Mouse (Mus musculus) brain, embryonic 18.5 days (tissue): ENCODE data around the gene Mgat4c.
A peak's percentile ranks its signal among the peaks of the same experiment; 100 is the strongest.
"Not testable (repeated sequence)": the region's sequence is repeated elsewhere in the genome, so short reads cannot be mapped to it uniquely, and the experiment has no call there.

Experiments used
- DNase-seq: peaks from one replicate; pipeline ENCODE4 v3.0.0-alpha.2; 2012; ENCODE audit warnings: low read depth, low spot score

Mgat4c gene

DNA sequence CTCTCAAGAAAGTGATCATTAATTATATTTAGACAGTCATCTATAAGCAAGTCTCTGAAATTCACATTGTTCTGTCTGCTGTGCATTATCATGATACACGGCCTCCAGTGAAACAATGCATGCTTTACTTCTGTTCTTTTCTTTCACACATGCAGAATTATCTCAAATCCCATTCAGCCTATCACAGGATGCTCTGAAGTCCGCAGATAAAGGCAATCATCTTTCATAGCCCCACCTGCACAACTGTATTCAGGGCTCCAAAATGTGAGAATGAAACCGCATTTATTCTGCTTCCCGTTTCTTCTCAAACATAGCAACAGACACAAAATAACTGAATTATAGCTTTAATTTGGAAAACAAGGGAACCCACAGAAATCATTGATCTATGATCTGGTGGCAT lies 446.1 kb downstream of the Mgat4c start:
- DNase-seq = no peak

DNA sequence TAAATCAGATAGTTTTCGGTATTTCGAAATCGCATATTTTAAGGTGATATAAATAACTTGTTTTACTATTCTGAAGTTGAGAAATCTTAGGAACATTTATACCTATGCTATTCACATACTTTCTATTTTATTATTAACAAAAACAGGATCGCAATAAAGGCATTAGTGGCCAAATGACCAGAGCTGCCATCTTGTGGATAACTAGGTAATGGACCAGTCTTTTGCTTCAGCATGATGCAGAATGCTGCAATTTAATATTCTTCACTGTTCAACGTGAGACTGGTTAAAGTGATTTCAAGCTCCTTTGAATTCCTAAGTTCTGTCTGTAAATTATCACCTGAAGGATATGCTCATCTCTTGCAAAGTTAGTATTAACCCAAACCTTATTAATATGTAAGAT lies 473.6 kb downstream of the Mgat4c start:
- DNase-seq = no peak

DNA sequence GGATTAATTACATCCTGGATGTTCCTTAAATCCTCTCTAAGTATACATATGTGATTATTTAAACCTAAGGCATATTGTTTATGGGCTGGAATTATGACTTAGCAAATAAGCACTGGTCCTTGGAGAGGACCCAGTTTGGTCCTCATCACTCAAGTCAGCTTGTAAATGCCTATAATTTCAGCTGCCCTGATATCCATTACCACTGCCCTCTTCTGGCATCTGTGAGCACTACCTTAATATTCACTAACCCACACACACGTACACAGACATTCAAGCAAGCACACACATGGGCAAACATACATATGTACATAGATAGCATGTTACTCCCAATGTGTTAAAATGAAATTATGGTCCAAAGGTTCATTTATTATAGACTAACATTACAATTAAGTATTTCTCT lies 474.6 kb downstream of the Mgat4c start:
- no peak for DNase-seq

DNA sequence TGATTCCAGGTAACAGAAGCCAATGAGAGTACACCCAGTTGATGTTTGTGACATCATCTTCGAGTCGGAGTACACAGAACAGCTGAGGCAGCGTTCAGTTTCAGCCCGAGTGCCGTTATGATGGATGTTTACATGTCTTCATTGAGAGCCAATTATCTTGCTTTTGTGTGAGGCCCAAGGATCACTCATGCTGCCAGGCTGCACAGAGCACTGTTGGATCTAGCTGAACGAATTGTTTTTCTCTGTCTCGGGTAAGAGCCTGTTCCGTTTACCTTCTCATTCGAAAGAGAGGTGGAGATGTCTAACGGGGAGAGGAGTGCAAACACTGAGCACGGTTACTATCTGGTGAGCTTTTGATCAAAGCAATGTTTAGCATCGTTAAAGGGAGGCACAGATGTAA lies 477.5 kb downstream of the Mgat4c start:
- peak; percentile 18 for DNase-seq

DNA sequence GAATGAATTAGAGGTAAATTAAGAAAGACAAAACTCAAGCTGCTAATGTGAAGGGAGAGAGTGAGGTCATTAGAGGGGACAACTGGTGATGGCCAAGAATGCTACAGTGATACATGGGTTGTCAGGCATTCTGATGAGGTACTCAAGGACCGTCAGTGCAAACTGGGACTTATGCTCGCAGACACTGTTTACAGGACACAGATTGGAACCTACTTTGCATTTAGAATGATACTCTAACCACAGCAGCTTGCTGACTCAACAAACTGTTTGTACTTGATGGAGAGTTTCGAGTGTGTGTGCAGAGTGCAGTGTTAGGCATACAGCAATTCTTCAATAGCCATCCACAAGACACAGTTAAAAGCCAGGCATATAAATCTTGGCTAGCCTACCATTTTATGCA lies 503.4 kb downstream of the Mgat4c start:
- DNase-seq = no peak

DNA sequence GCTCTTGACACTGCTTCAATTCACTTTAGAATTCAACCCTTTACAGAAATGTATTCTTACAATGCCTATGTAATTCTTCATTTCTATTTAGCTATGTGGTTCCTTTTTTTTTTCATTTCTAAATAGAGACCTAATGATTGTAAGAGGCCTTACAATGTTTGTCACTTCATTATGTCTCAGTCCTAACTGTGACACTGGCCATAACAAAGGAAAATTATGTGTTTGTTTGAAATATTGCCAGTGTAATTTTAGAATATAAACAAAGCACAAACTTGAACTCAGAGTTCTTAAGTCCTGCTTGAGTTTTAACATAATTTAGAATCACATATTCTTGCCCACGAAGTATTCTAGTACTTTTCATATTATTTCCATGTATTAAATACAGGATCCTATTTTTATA lies 510.4 kb downstream of the Mgat4c start:
- DNase-seq = no peak

DNA sequence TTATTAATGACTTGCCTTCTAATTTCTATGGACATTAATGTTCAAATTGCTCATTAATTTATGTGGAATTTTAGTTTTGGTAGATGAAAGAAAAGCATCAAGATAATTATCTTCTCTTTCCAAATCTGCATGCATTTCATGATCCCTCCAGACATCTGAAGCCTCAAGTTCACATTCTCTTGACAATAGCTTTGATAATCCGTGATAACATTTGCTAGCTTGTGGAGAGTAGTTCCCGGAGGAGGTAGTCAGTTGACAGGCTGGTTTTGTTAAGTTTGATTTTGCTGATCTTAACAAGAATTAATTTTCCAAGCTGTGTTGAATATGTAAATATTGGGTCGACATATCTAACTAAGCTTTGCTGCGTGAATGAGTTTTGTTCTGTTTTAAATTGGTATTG lies 515.6 kb downstream of the Mgat4c start:
- DNase-seq = no peak

DNA sequence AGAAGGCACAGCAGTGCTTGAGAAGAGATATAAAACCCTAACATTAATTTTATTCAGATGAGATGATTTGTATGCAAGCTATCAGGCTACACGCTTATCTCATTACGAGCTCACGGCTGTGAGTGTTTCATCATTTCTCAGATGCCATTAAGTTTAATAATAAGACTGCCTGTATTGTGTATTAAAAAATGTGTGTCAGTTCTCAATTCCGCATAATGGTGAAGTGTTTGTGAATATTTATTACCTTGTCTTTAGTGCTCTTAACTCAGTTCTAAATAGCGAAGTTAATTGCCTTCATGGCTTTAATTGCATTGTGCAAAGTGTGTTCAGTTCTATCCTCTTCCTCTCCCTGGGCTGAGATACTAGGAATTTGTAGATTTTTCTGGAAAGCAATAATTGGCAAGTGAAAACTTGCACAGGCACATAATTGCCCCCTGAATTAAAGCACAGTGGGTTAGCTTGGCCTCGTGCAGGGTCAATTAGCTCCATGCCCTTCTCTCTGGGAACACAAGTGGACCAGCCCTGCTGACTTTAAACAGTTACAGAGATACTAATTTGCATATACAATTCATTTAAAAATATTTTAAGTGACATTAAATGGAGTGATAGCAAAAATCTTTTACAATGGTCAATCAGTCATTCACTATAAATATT lies 557.4 kb downstream of the Mgat4c start:
- DNase-seq = no peak

DNA sequence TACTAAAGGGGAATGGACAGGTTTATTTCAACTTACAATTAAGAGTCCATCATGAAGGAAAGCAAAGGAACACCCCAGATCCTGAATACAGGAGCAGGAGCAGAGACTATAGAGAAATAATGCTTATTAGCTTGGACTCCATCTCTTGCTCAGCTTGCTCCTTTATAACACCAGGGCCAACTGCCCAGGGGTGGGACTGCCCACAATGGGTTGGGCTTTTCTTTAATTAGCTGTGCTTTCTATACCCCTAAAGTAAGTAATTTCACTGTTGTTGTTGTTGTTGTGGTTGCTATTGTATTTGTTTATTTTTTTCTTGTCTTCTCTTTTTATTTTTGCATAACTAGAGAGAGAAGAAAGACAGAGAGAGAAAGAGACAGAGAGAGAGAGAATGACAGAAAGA lies 562.6 kb downstream of the Mgat4c start:
- DNase-seq = no peak

DNA sequence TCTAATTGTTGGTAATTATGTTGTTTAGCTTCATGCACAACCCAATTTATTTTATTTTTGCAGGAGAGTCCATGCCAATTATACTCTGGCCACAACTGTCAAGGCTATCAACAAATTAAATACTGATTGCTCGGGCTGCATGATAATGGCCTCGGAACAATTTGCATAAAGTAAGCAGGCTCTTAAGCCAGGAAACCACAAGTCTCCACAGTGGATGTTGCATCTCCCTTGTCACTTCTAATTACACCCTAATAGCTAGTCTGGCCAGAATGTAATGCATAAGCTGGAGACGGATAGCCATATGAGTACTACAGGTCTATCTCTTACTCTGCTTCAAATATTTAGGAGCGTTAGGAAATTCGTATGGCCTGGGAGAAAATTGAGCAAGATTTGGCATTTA lies 563.3 kb downstream of the Mgat4c start:
- DNase-seq = no peak

DNA sequence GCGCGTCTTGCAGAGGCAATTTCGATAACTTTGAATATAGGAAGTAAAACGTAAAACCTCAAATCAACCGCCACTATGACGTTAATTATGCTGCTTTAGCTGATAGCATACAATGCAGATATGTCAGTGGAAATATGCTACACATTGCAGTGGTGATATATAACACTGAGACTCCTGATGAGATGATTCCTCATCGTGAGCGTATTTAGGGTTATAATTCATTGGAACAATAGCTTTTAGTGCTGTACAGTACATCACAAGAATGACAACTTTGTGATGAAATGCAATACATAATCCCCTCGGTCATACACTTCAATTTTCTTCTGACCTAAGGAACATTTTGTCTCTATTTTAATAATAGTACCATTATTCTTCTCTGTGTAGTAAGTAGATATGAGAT lies 564.0 kb downstream of the Mgat4c start:
- DNase-seq = no peak

DNA sequence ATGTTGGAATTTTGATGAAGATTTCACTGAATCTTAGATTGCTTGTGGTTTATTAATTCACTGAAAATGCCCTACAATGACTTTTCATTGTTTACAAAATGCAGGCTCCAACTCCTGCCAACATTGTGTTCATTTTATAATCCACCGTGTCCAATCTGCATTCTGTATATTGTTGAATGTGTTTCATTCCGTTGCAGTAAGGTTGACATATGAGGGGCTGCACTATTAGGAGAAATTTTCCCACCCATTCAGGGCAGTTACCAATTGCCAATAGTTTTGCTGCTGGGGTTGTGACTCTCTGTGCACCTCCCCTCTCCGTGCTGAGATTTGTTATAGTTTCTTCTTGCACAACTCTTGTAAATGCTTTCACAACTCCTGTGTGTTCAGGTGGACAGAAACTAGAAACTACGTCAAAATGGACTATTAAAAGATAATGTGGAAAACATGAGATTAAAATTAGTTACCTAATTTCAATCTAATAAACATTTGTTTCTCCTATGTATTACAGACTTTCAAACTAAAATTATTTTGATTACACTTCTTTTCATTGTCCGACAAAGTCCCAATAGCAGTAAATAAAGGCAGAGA lies 627.7 kb downstream of the Mgat4c start:
- no peak for DNase-seq

DNA sequence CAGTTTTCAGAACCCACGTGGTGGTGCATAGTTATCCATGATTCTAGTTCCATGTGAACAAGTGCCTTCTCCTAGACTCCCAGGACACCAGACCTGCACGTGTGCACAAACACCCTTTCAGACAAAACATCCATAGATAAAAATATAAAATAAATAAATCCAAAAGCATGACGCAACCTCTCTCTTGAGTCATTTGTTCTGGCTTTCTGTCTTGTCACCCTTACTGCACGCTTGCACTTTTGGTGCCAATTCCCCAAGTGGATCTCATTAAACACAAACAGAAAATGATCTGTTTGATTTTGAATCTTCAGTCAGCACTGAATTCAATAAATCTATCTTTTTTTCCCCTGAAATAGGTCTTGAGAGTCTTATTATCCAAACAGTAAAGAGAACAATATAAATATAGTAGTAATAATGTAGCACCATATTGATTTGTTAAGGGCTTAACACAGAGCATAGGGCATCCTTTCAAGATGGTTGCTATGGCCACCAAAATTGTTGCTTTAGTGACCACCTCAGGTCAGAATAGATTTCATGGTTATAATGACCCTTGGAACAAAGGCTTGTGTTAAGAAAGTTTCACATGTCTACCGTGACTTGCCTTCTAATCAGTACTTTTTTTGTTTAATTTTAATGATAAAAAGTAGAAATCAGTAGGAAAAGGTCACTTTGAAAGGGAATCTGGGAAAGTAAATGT lies 684.5 kb downstream of the Mgat4c start:
- no peak for DNase-seq

DNA sequence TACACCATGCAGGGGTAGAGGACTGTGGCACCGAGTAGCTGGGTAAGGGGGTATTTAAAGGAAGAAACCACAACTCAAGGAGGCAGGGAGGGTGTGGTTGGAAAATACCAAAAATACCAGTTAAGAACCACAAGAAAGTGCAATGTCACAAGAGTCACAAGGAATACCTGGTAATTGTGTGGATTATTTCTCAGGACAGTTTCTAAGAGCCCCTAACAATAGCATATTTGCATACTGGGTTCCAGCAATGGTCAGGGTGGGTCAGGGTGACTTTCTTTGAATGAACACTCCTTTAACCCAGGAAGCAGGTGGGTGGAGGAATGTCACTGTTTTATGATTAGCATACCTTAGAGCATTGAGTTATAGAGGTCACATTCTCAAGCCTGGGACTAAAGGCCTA lies 689.3 kb downstream of the Mgat4c start:
- DNase-seq = no peak

DNA sequence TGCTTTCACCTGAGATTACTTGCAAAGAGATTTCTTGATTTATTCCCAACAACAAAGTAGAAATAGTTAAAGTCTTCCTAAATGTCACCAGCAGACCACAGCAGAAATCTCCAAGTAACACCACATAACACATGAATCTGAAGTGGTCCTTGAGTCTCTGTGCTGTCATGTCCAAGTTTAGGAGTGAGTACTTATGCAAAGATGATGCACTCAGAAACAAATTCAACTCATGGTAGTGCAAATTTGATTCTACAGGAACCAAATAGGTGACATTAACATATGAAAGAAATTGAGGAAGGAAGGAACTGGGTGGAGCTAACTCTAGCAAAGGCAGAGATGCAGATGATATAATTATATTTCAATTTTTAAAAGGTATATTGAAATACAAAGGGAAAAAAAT lies 690.8 kb downstream of the Mgat4c start:
- DNase-seq = no peak

DNA sequence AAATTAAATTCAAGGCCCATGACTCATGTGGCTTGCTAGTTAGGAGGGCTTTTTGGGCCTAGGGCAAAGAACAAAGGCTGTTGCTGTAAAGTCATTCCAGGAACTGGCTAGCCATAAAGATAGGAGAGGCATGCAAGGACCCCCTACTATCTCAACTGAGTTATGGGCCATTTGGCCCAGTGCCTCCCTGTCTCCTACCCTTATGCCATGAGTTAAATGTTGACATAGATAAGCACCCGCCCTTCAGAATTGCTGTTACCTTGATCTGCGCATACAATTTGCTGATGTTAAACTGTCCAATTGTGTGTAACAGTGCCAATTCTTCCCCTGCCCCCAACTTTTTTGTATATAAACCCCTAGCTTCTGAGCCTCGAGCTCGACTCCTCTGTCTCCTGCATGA lies 692.8 kb downstream of the Mgat4c start:
- DNase-seq = no peak

DNA sequence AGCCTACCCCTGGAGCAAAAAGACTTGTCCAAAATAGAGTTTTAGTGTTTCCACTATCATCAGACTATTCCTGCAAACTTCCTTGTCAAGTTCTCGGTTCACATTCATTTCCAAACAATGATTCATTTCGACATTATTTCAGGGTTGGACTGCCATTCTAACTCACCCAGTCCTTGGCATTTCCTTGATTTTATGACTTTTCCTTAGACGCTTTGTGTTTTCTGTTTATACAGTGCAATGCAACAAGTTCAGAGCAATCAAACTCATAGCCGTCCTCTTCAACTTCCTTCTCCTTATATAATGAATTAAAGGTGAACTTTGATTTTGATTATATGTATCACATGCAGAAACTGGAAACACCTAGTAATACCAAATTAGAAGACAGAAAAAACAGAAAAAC lies 696.1 kb downstream of the Mgat4c start:
- no peak for DNase-seq

DNA sequence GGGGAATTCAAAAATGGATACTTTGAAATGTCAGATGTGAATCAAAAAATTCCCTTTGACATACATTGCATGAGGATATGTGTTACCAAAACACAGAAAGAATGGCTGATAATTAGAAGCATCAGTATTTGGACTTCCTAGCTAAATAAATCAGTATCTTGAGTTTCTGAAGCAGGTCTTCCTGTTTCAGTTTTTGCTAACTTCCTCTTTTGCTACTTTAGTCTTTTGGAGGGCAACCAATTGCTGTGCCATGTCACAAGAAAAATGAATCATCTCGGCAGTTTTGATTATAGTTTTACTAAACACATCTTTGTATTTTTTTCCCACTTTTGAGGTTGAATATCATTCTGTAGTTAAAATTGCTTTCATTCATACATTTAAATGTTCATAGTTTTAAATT lies 707.9 kb downstream of the Mgat4c start:
- DNase-seq = no peak

DNA sequence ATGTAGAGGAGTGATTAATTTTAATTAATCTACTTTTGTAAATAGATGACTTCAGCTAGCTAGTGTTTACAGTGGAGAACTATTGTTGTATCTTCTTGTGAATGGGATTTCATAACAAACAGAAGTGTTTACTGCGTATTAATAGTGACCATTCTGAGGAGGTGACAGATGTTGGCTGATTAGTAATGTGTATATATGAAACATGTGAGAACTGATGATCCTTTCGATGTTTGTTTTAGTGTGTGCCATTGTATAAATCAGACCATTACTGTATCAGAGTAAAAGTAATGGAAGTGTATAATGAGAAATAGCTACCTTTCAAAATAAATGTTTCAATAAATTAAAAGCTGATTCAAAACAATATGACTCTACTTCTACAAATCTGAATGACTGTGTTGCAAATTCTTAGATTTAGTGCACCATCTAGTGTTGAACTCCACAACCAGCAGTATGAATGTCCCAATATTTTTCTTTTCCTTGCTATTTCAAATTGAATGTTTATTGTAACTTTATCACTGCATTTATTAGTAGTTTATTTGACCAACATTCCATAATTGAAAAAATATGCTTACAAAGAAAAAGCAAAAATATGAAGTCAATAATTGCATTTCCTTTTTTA lies 736.5 kb downstream of the Mgat4c start:
- DNase-seq = peak; percentile 28

DNA sequence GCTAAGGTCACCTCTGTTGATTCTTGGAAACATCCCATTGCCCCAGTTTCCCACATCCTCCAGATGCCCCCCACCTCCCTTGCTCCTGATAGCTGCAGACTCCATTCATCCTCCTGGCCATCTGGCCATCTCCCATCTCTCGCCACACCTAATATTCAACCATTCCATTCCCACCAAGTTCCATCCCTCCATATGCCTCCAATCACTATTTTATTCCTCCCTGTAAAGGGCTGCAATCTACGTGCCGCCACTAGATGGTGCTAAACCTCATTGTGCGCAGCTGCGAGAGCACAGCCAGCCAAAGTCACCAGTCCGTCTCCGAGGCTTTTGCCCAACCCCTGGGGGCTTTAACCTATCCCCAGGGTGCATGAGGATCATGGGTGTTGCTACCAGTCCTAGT lies 753.8 kb downstream of the Mgat4c start:
- DNase-seq = not testable (repeated sequence)

DNA sequence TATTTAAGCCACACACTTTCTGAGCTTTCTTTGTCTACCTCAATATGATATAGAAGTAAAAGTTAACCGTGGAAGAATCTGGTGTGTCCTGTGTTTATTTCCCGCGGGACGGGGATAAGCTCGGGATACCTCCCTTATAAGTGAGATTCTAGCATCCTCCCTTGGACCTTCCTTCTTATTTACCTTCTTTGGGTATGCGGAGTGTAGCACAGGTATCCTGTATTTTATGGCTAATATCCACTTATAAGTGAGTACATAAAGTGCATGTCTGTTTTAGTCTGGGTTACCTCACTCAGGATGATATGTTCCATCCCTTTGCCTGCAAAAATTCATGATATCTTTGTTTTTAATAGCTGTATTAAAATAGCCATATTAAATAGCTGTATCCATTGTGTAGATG lies 754.2 kb downstream of the Mgat4c start:
- DNase-seq = not testable (repeated sequence)
